Mouse (Mus musculus) small intestine, adult 2 months (tissue): ENCODE data around the gene Igsf9.

Source experiments
- CTCF ChIP-seq: fragments of 200-500 bp; IDR thresholded peaks from 2 replicates; pipeline ENCODE4 v1.5.1; 2012; ENCODE audit warnings: low read depth, mild to moderate bottlenecking, control low read depth, inconsistent platforms, low read length, moderate library complexity, mixed read lengths; ENCODE audit not compliant: insufficient replicate concordance, insufficient read length; ENCODE audit errors: extremely low read depth
- POLR2A ChIP-seq: fragments of 200-500 bp; IDR thresholded peaks from 2 replicates; pipeline ENCODE4 v1.6.1; 2012; ENCODE audit warnings: low read depth, mild to moderate bottlenecking, control low read depth, inconsistent platforms, low read length, moderate library complexity

DNA sequence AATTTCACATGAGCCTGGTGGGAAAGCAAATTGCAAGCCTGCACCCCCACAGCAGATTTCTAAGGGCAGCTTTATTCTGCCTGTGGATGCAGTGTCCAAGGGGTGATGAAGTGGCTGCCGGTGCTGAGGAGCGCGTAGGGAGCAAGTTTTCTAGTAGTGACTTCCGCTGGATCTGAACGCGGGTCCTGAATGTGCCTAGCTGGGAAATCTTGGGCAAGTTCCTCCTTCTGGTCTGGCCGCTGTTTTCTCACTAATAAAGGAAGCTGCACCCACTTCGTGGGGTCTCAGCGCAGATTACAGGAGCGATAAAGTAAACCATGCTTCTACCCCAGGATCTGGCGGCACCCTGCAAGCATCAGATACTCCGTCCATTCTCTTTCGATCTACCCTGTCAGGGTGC, 477 bp upstream of the Igsf9 start:
- TF ChIP-seq POLR2A (no peak), CTCF (no peak)
